Mouse (Mus musculus): ENCODE data around the gene Wfdc6a.

- no peak for TF ChIP-seq CTCF (IDR thresholded peaks at IDR 0.05; ENCODE audit: low read depth, low read length)
- TF ChIP-seq POLR2A (IDR thresholded peaks at IDR 0.05; ENCODE audit: insufficient read depth, low read length): no peak
These were observed 35.9 kb downstream of the Wfdc6a start for GRCm38 (mm10) chr2:164549338-164549737.
